ENCODE assay signal across 19 mouse cellular contexts in genomic region chr7:82350421-82350820, GRCm38 (mm10). TPM values are rescaled to one million over a fixed set of nuclear protein-coding genes. Genes with fewer than 3 reads are reported as not detected.
DNase-seq lines count a peak whose midpoint lies in the region; ATAC-seq and TF ChIP-seq lines count a peak whose summit lies in the region.
"Had no signal": no experiment of that assay in that cellular context is flagged by ENCODE, and none has a peak within 500 bp of the region (broad histone marks: within the 10 kb centered on the region; RNA-seq: fewer than 3 reads in every experiment).

No protein-coding gene starts in this region.

- no peaks in the 10 kb centered on the region for H3K36me3 ChIP-seq in embryonic facial prominence, embryonic 10.5 days (replicated peaks)
- H3K36me3 ChIP-seq in stomach, postnatal 0 days (ENCODE audit: control insufficient read depth, insufficient read depth, low read length) = no peaks in the 10 kb centered on the region
- no peaks in the 10 kb centered on the region for H3K36me3 ChIP-seq in midbrain, embryonic 13.5 days
- H3K36me3 ChIP-seq: embryonic facial prominence, embryonic 13.5 days; forebrain, embryonic 12.5 days; heart, embryonic 15.5 days; hindbrain, embryonic 15.5 days had no signal

- TF ChIP-seq EP300 in stomach, postnatal 0 days (optimal IDR thresholded peaks at IDR 0.05) = no peak

- H3K27me3 ChIP-seq in embryonic facial prominence, embryonic 10.5 days (replicated peaks; ENCODE audit: low read depth, poor library complexity, severe bottlenecking) = no peaks in the 10 kb centered on the region
- no peaks in the 10 kb centered on the region for H3K27me3 ChIP-seq in stomach, postnatal 0 days (ENCODE audit: control insufficient read depth, insufficient read depth, low read length)
- H3K27me3 ChIP-seq in midbrain, embryonic 13.5 days = no peaks in the 10 kb centered on the region
- H3K27me3 ChIP-seq: embryonic facial prominence, embryonic 13.5 days; forebrain, embryonic 12.5 days; heart, embryonic 15.5 days; hindbrain, embryonic 15.5 days had no signal

- H3K4me3 ChIP-seq in embryonic facial prominence, embryonic 10.5 days = no peak overlapping the region
- H3K4me3 ChIP-seq in stomach, postnatal 0 days (ENCODE audit: low read depth, low read length) = no peak overlapping the region
- no peak overlapping the region for H3K4me3 ChIP-seq in midbrain, embryonic 13.5 days (replicated peaks)
- H3K4me3 ChIP-seq: embryonic facial prominence, embryonic 13.5 days; forebrain, embryonic 12.5 days; heart, embryonic 15.5 days; hindbrain, embryonic 15.5 days had no signal

- peak; percentile 39 to 47 for DNase-seq in heart, adult 9 months (ENCODE audit: low spot score in 2 of 2)
- no peak for DNase-seq in heart, adult 8-10 months (ENCODE audit: low spot score)
- peak; percentile 3 for DNase-seq in embryonic facial prominence, embryonic 10.5 days (ENCODE audit: low spot score)
- peak; percentile 31 for DNase-seq in gastrocnemius, adult 8-10 months (ENCODE audit: low spot score in 2 of 2)
- DNase-seq in stomach, postnatal 0 days (ENCODE audit: low spot score) = peak; percentile 2
- DNase-seq: adrenal gland, adult 2 months; adrenal gland, postnatal 25 days; cerebellum, adult 2 months; cerebellum, postnatal 10 days; embryo, embryonic 11 days; heart, postnatal 14 days; kidney, adult 2 months had no signal

- 83% methylated on average over 3 of the region's 3 CpGs for WGBS in embryonic facial prominence, embryonic 10.5 days
- 74% methylated on average over 3 of the region's 3 CpGs for WGBS in stomach, postnatal 0 days
- WGBS in midbrain, embryonic 13.5 days = 78% methylated on average over 3 of the region's 3 CpGs

- no peaks in the 10 kb centered on the region for H3K9me3 ChIP-seq in embryonic facial prominence, embryonic 10.5 days
- no peaks in the 10 kb centered on the region for H3K9me3 ChIP-seq in stomach, postnatal 0 days (ENCODE audit: control insufficient read depth, low read length)
- no peaks in the 10 kb centered on the region for H3K9me3 ChIP-seq in midbrain, embryonic 13.5 days
- H3K9me3 ChIP-seq: embryonic facial prominence, embryonic 13.5 days; forebrain, embryonic 12.5 days; heart, embryonic 15.5 days; hindbrain, embryonic 15.5 days had no signal

- H3K9ac ChIP-seq in stomach, postnatal 0 days (ENCODE audit: low read length) = no peak overlapping the region
- H3K9ac ChIP-seq in midbrain, embryonic 13.5 days (replicated peaks) = no peak overlapping the region
- H3K9ac ChIP-seq: embryonic facial prominence, embryonic 13.5 days; forebrain, embryonic 12.5 days; heart, embryonic 15.5 days; hindbrain, embryonic 15.5 days had no signal

- H3K4me1 ChIP-seq in embryonic facial prominence, embryonic 10.5 days = peaks cover 3% of the 10 kb centered on the region; the same call in 1 of the 2 replicates
- no peaks in the 10 kb centered on the region for H3K4me1 ChIP-seq in stomach, postnatal 0 days (replicated peaks; ENCODE audit: control insufficient read depth, insufficient read depth)
- H3K4me1 ChIP-seq in midbrain, embryonic 13.5 days (replicated peaks) = no peaks in the 10 kb centered on the region
- H3K4me1 ChIP-seq: forebrain, embryonic 12.5 days; heart, embryonic 15.5 days; hindbrain, embryonic 15.5 days had no signal

- H3K27ac ChIP-seq in embryonic facial prominence, embryonic 10.5 days (replicated peaks) = no peak overlapping the region
- H3K27ac ChIP-seq in stomach, postnatal 0 days (replicated peaks) = no peak overlapping the region
- H3K27ac ChIP-seq in midbrain, embryonic 13.5 days = no peak overlapping the region
- H3K27ac ChIP-seq: embryonic facial prominence, embryonic 13.5 days; forebrain, embryonic 12.5 days; heart, embryonic 15.5 days; hindbrain, embryonic 15.5 days had no signal

- TF ChIP-seq CTCF in stomach, postnatal 0 days (IDR thresholded peaks at IDR 0.05; ENCODE audit: low read depth) = no peak

- no peak for ATAC-seq in stomach, postnatal 0 days (ENCODE audit: low FRiP score, low TSS enrichment)
- ATAC-seq in midbrain, embryonic 13.5 days = no peak
- ATAC-seq: forebrain, embryonic 16.5 days; intestine, embryonic 16.5 days had no signal

- H3K4me2 ChIP-seq in stomach, postnatal 0 days (replicated peaks; ENCODE audit: low read depth) = no peak overlapping the region
- no peak overlapping the region for H3K4me2 ChIP-seq in midbrain, embryonic 13.5 days (replicated peaks)
- H3K4me2 ChIP-seq: embryonic facial prominence, embryonic 13.5 days; forebrain, embryonic 12.5 days; heart, embryonic 15.5 days; hindbrain, embryonic 15.5 days had no signal

RNA-seq across cellular contexts. Expression of gene Adamtsl3, which starts 14.9 kb away (rescaled TPM):
- total RNA-seq in heart, adult 8-10 months (2022) = 10 to 100 TPM in 1 of 4 experiments, 1 to 10 TPM in 3; 4.4 to 11.4 (median 6.6) TPM
- 0.14 and 0.45 TPM in 2 replicates for polyA plus RNA-seq in embryonic facial prominence, embryonic 10.5 days (2016; fragmentation: Nextera tagmentation; extraction: Ambion mirVana)
- 1 to 10 TPM; 3.5 to 5.3 (median 4.4) TPM for total RNA-seq in gastrocnemius, adult 8-10 months (2022)
- 2.2 and 2.3 TPM in 2 replicates for polyA plus RNA-seq in stomach, postnatal 0 days (2015; fragmentation: Nextera tagmentation; extraction: Ambion mirVana)
- polyA plus RNA-seq in midbrain, embryonic 13.5 days (2015; fragmentation: Nextera tagmentation; extraction: Ambion mirVana) = 0.22 and 0.32 TPM in 2 replicates
